Mouse (Mus musculus): ENCODE measurements around the gene Zkscan6.

DNA sequence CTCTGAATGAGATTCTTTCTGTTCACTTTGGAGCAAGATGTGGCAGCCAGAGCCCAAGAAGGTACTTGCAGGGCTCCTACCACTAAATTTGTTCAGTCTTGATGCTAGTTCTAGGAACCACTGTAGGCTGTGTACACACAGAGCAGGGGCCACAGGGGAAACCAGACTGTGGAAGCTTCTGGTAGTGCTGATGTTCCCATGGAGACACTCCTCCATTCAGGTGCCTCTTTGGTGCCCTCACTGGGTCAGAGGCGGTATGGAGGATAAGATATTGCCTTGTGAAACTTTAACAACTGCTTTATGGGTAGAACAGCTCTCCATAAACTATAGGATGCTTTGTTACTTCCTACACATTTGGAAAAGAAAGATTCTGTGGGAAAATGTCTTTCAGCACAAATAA, 45.1 kb downstream of the Zkscan6 start:
- TF ChIP-seq POLR2A (IDR thresholded peaks at IDR 0.05; ENCODE audit: extremely low read depth, insufficient read depth, low read length) (no peak), CTCF (IDR thresholded peaks at IDR 0.05; ENCODE audit: extremely low read depth, insufficient read depth, low read length) (0 out of 2 replicates have a peak, but pooled peaks have one; percentile 14)
